In the genomic region with DNA sequence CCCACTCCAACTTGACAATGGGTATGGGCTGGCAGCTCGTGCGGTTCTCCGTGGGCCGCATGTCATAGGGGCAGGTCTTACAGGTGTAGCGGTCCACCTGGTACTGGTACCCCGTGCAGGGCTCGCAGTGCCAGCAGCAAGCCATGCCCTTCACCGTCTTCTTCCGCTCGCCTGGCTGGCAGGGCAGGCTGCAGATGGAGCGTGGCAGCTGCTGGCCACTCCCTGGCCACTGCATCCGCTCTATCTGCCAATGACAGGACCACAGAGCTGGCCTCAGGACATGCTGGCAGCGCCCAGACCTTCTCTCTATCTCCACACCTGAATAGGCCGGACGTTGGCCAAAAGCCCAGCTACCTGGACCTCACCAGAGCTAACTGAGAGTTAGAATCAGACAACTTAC, we compare ENCODE assay signal across 18 mouse cellular contexts.
DNase-seq lines count a peak whose midpoint lies in the region; ATAC-seq lines count a peak whose summit lies in the region.
"Had no signal": no experiment of that assay in that cellular context is flagged by ENCODE, and none has a peak within 500 bp of the region (broad histone marks: within the 10 kb centered on the region; RNA-seq: fewer than 3 reads in every experiment).

No protein-coding gene starts in this region.

- peaks cover 16% of the 10 kb centered on the region for H3K4me1 ChIP-seq in embryonic facial prominence, embryonic 13.5 days
- peaks cover 51% of the 10 kb centered on the region for H3K4me1 ChIP-seq in embryonic facial prominence, embryonic 10.5 days
- H3K4me1 ChIP-seq in limb, embryonic 13.5 days = peaks cover 24% of the 10 kb centered on the region
- H3K4me1 ChIP-seq in limb, embryonic 10.5 days = peaks cover 43% of the 10 kb centered on the region
- H3K4me1 ChIP-seq: heart, embryonic 13.5 days had no signal

- H3K9ac ChIP-seq in embryonic facial prominence, embryonic 13.5 days = no peak overlapping the region
- H3K9ac ChIP-seq in limb, embryonic 13.5 days = 0 out of 2 replicates have a peak overlapping the region, but pooled peaks have one; percentile 13
- H3K9ac ChIP-seq: heart, embryonic 13.5 days; midbrain, embryonic 13.5 days had no signal

- H3K9me3 ChIP-seq in embryonic facial prominence, embryonic 13.5 days = no peaks in the 10 kb centered on the region
- H3K9me3 ChIP-seq in embryonic facial prominence, embryonic 10.5 days = no peaks in the 10 kb centered on the region
- no peaks in the 10 kb centered on the region for H3K9me3 ChIP-seq in limb, embryonic 13.5 days
- no peaks in the 10 kb centered on the region for H3K9me3 ChIP-seq in limb, embryonic 10.5 days (replicated peaks)
- H3K9me3 ChIP-seq: heart, embryonic 13.5 days; midbrain, embryonic 13.5 days had no signal

- H3K4me2 ChIP-seq in embryonic facial prominence, embryonic 13.5 days = peak overlapping the region; percentile 28; the same call in 1 of the 2 replicates
- H3K4me2 ChIP-seq in limb, embryonic 13.5 days (replicated peaks) = no peak overlapping the region
- H3K4me2 ChIP-seq: heart, embryonic 13.5 days; midbrain, embryonic 13.5 days had no signal

- H3K36me3 ChIP-seq in embryonic facial prominence, embryonic 13.5 days = no peaks in the 10 kb centered on the region
- no peaks in the 10 kb centered on the region for H3K36me3 ChIP-seq in embryonic facial prominence, embryonic 10.5 days (replicated peaks)
- no peaks in the 10 kb centered on the region for H3K36me3 ChIP-seq in limb, embryonic 13.5 days
- H3K36me3 ChIP-seq in limb, embryonic 10.5 days = no peaks in the 10 kb centered on the region
- H3K36me3 ChIP-seq: heart, embryonic 13.5 days; midbrain, embryonic 13.5 days had no signal

- H3K27me3 ChIP-seq in embryonic facial prominence, embryonic 13.5 days = peaks cover 3% of the 10 kb centered on the region; the same call in 1 of the 2 replicates
- H3K27me3 ChIP-seq in embryonic facial prominence, embryonic 10.5 days (replicated peaks; ENCODE audit: low read depth, poor library complexity, severe bottlenecking) = peaks cover 13% of the 10 kb centered on the region
- 0 out of 2 replicates have a peak, but pooled peaks cover 2% of the 10 kb centered on the region for H3K27me3 ChIP-seq in limb, embryonic 13.5 days
- H3K27me3 ChIP-seq in limb, embryonic 10.5 days (ENCODE audit: low read depth, poor library complexity, severe bottlenecking) = peaks cover 19% of the 10 kb centered on the region

- 91% methylated on average over 15 of the region's 15 CpGs for WGBS in embryonic facial prominence, embryonic 13.5 days
- WGBS in embryonic facial prominence, embryonic 10.5 days = 93% methylated on average over 15 of the region's 15 CpGs
- WGBS in limb, embryonic 13.5 days = 93% methylated on average over 15 of the region's 15 CpGs
- WGBS in limb, embryonic 10.5 days = 93% methylated on average over 15 of the region's 15 CpGs

- no peak overlapping the region for H3K27ac ChIP-seq in embryonic facial prominence, embryonic 13.5 days
- no peak overlapping the region for H3K27ac ChIP-seq in embryonic facial prominence, embryonic 10.5 days (replicated peaks)
- no peak overlapping the region for H3K27ac ChIP-seq in limb, embryonic 13.5 days
- no peak overlapping the region for H3K27ac ChIP-seq in limb, embryonic 10.5 days
- H3K27ac ChIP-seq: heart, embryonic 13.5 days; midbrain, embryonic 13.5 days had no signal

- ATAC-seq in embryonic facial prominence, embryonic 13.5 days (ENCODE audit: insufficient number of reproducible peaks, insufficient read depth, low FRiP score, low TSS enrichment, low read depth) = no peak
- ATAC-seq in limb, embryonic 13.5 days (ENCODE audit: low FRiP score, low read depth) = no peak
- ATAC-seq: inflammation-experienced regulatory T-cells, adult 6 months; midbrain, embryonic 13.5 days had no signal

- DNase-seq in embryonic facial prominence, embryonic 10.5 days (ENCODE audit: low spot score) = no peak
- no peak for DNase-seq in limb, embryonic 10.5 days (ENCODE audit: low spot score)
- DNase-seq in cerebellum, adult 8-10 months = peak; percentile 68
- peak; percentile 9 for DNase-seq in kidney, postnatal 14 days
- no peak for DNase-seq in urinary bladder, postnatal 14 days (ENCODE audit: low spot score)
- no peak for DNase-seq in right cerebral cortex, adult 18-20 months
- DNase-seq: adrenal gland, adult 2 months; gastrocnemius, postnatal 36 days; heart, postnatal 36 days; lung, adult 2 months; lung, postnatal 4 days; thymus, postnatal 36 days had no signal

- H3K4me3 ChIP-seq in embryonic facial prominence, embryonic 13.5 days = no peak overlapping the region
- no peak overlapping the region for H3K4me3 ChIP-seq in embryonic facial prominence, embryonic 10.5 days
- H3K4me3 ChIP-seq in limb, embryonic 13.5 days = no peak overlapping the region
- H3K4me3 ChIP-seq in limb, embryonic 10.5 days = no peak overlapping the region
- H3K4me3 ChIP-seq: heart, embryonic 13.5 days; midbrain, embryonic 13.5 days; myocyte had no signal

Comparison
In these comparisons a context has a peak if more than half of its experiments do, and no peak if none do; other contexts are left out.
1. DNase-seq: peak in cerebellum, adult 8-10 months (single experiment) and kidney, postnatal 14 days (single experiment); none in embryonic facial prominence, embryonic 10.5 days (single experiment), limb, embryonic 10.5 days (single experiment), urinary bladder, postnatal 14 days (single experiment) and right cerebral cortex, adult 18-20 months (single experiment).